Mouse (Mus musculus) brain, embryonic 18.5 days (tissue): ENCODE measurements around the gene Bri3bp.
"Not testable (repeated sequence)": the region's sequence is repeated elsewhere in the genome, so short reads cannot be mapped to it uniquely, and the experiment has no call there.

Experiments
- DNase-seq: peaks from one replicate; pipeline ENCODE4 v3.0.0-alpha.2; 2012; ENCODE audit warnings: low read depth, low spot score

Gene Bri3bp

DNA sequence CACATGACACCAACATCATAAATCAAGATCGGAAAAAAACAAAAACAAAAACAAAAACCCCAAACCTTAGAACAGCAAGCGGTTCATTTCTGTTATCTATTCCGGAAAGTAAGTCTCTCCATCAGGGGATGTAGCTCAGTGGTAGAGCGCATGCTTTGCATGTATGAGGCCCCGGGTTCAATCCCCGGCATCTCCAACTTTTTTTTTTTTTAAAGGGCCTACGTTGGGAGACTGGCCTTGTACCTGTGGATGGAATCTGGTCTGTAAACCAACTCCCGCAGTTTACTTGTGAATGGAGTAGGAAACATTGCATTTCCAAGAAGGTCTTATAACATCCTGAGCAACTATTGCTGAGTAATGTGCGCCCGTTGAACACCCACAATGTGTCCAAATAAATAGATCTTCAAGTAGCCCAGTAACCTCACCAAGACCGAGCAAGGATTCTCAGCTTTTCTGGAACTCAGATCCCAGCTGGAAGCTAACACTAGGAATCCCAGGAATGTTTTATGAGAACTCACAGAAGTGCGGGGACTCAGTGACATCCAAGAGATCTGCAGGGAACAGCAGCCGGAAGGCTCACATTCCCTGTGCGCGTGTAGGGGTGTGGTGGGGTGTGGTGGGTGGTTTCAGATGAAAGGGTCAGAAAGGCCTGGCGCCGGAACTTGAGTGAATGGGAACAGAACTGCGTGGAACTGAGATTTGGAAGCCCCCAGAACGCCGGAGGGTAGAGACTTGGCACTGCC lies 31.8 kb upstream of the Bri3bp start:
- no peak for DNase-seq

DNA sequence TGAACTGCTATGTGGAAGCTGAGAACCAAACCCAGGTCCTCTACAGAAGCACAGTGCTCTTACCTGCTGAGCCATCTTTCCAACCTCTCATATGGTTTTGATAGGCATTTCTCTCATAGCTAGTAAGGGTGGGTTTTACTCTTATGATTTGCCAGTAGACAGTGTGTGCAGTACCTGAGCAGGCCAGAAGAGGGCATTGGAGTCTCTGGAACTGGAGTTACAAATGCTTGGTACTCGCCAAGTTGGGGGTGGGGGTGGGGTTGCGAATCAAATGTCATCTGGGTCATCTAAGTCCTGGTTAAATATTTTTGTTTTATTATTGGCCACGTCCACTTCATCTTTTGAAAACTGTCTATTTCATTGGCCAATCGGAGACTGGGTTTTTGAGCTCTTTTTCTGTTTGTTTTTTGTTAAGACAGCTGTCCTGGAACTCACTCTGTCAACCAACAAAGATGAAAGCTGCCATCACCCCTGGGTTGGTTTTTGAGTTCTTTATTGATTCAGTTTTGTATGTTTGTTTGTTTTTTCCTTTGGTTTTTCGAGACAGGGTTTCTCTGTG lies 29.3 kb upstream of the Bri3bp start:
- DNase-seq: no peak

DNA sequence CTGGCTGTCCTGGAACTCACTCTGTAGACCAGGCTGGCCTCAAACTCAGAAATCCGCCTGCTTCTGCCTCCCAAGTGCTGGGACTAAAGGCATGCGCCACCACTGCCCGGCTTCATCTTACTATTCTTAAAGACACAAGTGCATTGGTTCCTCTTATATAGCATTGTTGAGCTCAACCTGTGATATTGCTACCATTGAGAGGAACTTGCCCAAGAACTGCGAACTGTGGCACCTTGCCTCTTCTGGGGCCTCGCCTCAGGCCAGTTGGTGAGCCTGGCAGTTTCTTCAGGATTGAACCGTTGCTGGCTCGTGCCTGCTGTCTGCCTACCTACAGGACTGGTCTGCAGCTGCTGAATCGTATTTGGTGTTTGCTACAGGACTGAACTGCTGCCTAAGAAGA lies 28.8 kb upstream of the Bri3bp start:
- DNase-seq: not testable (repeated sequence)

DNA sequence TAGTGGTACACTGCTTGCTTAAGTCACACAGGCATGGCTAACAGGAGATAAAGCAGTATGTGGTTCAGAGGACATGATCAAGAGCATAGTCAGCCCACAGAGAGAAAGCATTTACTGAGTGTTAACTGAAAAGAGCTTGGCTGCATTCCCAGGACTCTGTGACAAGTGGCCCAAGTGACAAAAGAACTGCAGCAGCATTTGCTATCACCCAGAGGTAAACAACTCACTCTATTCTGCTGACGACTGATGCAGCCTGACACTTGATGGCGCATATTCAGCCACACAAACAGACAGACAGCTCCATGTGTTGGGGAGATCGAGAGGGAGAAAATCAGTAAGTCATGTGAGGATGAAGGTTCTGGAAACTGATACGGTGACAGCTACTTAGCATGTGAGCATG lies 27.6 kb upstream of the Bri3bp start:
- DNase-seq: no peak

DNA sequence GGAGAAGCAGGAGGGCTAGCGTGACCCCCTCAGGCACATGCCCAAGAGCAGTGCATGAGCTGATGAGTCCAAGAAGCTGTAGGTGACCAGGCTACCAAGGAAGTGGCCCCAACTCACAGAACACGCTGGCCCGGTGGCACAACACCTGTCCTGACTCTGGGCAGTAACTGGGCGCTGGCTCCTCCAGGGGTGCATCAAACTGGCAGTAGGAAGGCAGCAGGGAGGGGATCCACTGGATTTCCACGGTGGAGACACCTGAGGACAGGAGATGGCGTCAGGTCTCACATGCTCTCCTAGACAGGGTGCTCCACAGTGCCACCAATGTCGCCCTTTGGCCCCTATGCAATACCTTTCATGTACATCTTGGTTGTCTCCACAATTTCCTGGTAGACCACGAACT lies 25.2 kb upstream of the Bri3bp start:
- DNase-seq: no peak

DNA sequence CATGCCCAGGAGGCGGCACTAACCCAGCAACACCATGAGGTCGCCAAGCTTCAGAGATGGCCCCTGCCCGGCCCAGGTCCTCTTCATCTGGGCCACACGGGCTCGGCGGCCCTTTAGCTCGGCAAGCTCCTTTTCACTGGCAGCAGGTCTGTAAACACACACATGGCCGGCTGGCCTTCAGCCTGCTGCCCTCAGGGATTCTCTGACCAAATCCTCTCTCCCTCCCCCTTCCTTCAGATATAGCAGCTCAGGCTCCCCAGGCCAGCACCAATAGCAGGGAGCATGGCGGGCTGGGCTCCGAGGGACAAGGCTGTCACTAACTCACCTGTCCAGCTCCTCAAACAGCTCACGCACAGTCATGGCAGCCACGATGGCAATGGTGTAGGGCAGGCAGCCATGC lies 22.7 kb upstream of the Bri3bp start:
- no peak for DNase-seq

DNA sequence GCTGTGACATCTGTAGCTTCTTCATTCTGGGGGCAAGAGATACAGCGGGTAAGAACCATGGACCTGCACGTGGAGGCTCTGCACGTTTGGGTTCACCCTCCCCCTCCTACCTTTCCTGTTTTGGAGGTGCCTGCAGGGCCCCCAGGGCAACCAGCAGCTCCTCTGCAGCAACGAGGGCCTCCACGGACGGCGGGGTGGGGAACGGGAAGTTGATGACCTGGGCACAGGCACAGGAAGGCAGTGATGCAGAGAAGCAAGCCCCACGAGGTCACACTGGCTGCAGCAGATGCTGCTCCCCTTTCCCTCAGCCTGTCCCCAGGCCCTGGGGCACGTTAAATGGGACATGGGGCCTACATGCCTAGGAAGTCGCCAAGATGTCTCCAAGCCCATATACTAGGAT lies 22.2 kb upstream of the Bri3bp start:
- no peak for DNase-seq

DNA sequence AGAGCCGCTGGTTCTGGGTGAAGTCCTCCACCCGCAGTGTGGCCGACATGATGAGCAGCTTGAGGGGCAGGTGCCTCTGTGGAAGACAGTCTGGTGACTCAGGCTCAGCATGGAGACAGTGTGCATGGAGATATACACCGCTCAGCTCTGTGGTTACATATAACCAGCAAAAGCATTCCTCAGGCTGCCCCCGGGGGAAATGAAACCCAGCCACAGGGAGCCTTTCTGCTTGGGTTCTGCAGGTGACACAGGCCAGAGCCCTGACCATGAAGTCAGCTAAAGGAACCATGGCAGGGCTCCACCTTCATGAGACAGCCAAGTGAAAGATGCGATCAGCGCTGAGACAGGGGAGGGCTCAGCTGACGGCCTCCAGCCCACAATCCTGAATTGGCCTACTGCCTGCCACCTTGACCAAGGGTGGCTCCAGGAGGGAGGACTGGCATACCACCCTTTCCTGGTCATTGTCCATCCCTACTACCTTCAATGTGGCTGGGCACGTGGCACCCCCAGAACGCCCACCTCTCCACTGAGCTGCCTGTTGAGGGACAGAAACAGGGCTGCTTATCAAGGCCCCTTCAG lies 15.6 kb upstream of the Bri3bp start:
- no peak for DNase-seq

DNA sequence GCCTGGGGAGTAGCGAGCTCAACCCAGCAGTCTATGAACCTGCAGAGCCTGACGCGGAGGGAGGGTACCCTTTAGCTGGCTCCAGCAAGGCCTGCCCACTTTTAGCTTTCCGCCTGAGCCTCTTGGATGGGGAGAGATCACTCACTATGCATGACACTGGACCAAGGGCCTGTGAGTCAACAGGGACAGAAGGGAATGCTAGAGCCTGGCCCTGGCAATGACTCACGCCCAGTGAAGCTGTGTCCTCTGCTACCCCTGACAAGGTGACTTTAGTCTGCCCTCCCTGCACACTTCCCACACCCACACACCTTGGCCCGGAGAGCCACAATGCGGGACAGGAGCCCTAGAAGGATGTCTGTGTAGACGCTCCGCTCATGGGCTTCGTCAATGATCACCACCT lies 15.0 kb upstream of the Bri3bp start:
- DNase-seq: no peak

DNA sequence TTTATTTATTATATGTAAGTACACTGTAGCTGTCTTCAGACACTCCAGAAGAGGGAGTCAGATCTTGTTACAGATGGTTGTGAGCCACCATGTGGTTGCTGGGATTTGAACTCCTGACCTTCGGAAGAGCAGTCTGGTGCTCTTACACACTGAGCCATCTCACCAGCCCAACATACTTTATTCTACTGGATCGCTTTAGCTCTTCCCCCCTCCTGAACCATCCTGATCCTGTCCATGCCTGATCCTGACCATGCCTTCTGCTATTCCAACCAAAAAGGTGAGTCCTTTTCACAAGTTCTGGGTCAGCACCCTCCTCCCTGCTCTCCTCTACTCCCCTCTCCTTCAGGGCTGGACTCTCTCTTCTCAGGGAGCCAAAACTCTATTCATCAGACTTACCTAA lies 9.0 kb upstream of the Bri3bp start:
- not testable (repeated sequence) for DNase-seq

DNA sequence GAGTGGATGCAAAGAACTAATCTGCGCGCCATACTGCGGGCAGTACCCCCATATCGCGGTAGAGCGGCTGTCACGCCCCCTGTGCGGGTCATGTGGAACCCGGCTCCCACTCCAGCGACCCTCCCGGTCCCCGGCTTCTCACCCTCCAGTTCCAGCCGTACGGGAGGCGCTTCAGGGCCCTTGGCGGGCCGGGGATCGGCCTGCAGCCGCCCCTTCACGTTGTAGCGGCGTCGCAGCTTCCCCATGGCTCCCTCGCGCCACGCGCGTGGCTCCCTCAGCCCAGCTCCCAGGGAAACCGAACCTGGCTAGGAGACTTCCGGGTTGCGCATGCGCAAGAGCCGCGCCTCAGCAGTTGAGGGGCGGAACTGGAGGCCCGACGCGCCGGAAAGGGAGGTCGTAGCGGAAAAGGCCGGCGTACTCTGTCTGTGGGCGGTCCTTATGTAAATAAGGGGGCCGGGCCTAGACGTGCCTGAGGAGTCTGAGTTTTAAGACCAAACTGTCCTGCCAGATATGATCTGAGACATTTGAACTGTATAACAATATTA lies 7.5 kb upstream of the Bri3bp start, which contains the start of gene Dhx37:
TSS of gene Dhx37 (minus strand) at position 329 of the 545 bp plus-strand sequence.
- peak; percentile 89 for DNase-seq

DNA sequence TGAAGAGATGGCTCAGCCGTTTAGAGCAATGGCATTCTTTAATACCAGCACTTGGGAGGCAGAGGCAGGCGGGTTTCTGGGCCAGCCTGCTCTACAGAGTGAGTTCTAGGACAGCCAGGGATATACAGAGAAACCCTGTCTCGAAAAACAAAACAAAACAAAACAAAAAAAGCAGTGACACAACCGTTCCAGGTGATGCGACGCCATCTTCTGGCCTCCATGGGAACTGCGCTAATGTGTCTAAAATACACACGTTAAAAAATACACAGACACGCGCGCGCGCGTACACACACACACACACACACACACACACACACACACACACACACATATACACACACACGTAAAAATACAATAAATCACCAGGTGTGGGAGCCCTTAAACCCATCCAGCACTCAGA lies 7.0 kb upstream of the Bri3bp start:
- DNase-seq: not testable (repeated sequence)

DNA sequence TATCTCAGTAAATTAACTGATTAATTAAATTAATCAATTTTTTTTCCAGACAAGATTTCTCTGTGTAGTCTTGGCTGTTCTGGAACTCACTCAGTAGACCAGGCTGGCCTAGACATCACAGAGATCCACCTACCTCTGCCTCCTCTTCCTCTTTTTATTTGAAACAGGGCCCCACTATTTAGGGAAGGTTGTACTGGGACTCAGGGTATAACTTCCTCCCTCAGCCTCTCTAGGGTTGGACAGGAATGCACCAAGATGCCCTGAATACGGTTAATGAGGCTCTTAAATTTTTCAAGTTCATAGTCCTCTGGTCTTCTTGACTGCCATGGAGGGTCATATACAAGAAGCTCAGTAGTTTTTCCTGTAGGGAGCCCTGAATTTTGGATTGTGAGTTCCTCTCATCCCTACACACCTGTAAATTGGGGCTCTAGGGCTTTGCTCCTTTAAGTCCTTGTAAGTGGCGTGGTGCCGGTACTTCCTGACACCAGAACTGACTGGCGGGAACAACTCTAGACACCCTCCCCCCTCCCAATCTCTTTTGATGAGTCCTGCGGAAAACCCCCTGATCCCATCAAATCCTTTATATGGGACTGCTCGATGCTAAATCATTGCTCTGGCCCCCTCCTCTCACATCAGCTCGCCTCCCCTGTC lies 660 bp upstream of the Bri3bp start:
- DNase-seq: no peak

DNA sequence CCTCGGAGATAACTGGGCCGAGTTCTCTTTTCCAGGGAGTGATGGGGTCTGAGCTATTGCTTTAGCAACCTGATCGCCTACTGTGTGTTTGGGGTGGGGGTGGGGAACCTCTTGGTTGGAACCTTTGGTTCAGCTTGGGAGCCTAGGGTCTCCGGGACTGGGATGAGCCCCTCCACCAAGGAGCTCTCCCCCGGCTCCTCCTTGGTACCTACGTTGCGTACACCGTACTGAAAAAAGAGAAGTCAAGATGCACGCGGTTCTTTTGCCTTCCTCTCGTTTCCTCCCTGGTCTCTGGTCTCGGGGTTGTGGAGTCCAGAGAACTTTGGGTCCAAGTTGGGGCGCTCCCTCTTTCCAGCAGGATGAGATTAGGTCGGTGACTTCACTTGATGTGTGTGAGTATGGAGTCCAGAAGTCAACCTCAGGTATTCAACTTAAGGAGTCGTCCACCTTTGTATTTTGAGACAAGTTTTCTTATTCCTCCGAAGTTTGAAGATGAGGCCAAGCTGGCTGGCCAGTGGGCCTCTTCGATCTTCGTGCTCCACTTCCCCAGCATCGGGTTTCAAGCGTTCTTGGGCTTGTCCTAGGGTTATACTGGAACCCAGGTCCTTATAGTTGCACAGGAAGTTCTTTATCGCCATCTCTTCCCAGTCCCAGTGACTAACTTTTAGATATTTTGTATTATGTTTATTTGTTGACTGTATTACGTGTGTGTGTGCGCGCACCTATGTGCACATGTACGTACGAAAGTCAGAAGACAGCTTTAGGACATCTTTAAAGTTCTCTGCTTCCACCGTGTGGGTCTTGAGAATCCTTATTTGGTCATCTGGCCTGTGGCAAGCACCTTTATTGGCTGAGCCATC lies 998 bp downstream of the Bri3bp start:
- no peak for DNase-seq

DNA sequence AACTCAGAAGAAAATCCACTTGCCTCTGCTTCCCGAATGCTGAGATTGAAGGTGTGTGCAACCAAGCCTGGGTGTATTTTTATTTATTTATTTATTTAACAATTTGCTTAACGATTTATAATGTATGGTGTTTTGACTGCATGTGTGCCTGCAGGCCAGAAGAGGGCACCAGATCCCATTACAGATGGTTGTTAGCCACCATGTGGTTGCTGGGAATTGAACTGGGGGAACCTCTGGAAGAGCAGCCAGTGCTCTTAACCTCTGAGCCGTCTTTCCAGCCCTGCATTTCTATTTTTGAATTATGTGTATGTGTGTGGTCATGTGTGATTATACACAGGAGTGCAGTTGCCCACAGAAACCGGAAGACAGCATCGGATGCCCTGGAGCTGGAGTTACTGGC lies 2.0 kb downstream of the Bri3bp start:
- DNase-seq: no peak

DNA sequence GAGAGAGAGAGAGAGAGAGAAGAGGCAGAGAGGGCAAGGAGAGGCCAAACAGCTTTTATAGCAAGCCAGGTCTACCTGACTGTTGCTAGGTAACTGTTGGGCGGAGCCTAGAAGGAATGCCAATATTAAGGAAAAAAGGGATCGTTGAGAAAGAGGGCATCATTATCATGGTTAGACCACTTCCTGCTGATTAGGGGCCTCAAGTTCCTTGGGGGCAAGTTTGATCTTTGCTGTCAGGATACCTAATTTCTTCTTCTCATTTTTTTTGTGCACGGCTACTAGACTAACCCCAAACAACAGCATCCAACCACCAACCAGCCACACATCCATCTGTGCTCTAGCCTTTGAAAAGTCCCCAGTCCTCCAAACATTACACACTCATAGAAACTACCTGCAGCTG lies 2.5 kb downstream of the Bri3bp start:
- DNase-seq: no peak

DNA sequence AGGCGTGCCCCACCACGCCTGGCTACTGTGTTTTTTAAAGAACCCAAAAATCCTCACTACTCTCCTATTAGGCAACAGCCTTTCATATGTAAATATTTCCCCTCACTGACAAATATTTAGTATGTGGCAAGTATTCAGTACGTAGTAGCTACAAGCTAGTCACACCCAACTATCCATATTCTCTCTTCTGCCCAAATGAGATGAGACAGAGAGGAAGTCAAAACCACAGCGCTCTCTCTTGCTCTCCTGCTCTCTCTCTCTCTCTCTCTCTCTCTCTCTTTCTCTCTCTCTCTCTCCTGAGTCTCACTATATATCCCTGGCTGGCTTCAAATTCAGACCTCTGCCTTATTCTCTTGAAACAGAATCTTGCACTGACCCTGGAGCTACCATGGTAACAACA lies 3.2 kb downstream of the Bri3bp start:
- no peak for DNase-seq

DNA sequence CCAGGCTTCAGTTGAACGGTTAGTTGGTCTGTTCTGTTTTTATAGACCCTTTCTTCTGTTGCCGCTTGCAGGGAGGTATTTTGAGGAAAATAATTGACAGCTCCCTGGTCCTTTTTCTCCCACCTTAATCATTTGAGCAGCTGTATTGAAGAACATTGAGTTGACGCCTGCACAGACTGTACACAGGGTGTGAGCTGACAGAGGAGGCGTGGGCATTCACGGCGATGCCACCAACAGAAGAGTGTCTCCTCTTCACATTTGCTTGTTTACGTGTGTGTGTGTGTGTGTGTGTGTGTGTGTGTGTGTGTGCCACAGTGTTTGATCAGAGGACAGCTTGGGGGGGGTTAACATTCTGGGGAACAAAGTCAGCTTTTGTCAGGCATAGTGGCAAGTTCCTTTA lies 5.0 kb downstream of the Bri3bp start:
- DNase-seq: no peak

DNA sequence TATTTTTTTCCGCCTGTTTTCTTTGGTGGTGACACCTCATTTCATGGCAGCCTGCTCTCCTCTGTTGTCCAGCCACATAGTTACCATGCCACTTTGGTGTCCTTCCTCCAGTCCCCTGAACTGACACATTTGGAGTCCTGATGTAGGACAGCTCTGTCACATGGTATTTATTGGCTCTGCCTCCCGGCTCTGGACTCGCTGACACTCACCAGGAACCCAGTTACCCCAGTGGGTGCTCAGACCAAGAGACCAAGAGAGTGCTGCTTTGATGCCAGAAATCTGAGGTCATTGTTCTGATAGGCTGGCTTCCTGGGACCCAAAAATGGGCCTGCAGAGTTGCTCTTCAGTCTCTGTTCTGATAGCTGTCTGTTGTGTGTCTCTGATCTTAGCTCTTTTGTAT lies 6.7 kb downstream of the Bri3bp start:
- DNase-seq: no peak

DNA sequence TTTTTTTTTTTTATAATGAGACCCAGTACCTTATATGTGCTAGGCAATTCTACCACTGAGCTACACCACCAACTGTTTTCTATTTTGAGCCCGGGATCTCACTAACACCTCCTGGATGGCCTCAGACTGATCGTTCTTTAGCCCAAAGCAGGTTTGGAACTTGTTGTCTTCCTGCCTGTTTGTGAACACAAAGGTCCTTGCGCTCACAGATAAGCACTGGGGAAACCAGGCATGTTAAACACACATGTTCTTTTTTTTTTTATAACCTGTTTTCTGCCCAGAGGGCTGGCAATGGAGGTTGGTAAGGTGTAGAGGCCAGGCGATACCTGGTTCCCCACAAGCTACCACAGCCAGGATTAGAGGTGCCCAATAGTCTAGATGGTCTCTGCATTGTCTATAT lies 7.3 kb downstream of the Bri3bp start:
- DNase-seq: no peak

DNA sequence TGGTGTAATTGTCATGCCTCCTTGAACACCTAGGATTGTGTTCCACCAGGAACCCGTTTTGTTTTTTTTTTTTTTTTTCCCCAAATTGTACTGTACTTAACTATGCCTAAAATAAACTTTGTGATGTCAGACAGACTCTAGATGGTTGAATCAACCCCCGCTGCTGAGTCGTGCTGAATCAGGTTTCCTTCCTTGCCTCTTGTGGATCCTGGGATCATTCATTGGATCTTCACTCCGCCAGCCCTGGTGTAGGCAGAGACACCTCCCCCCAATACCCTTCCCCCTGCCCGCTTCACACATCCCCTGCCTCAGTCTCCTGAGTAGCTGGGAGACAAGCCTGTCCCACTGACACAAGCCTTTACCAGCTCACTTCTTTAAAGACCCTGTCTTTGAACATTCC lies 7.9 kb downstream of the Bri3bp start:
- no peak for DNase-seq

DNA sequence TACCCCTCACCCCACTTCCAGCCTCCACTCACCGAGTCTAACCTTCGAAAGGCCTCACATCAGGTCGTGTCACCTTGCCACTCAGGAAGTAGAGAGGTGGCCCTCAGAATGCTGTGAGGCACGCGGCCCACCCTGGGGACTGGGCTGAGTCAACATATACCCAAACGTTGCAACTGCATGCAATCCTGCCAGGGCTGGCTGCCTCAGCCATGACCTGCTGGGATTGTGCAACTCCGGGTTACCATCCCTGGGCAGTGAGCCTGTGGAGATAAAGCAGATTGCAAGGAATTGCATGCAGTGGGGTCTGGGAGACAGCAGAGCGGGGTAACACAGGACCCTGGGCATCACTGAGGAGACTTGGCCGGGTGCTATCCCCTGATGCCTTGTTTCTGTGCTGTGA lies 11.2 kb downstream of the Bri3bp start:
- no peak for DNase-seq
